Mouse (Mus musculus): Measurements from ENCODE around the gene Fancd2. TPM values are rescaled to one million over a fixed set of nuclear protein-coding genes. Genes with fewer than 3 reads are reported as not detected.

Fancd2 gene
- polyA plus RNA-seq, 1 experiment, result 13.3 TPM

GRCm38 (mm10) chr6:113643967-113644366, 112.5 kb downstream of the Fancd2 start:
- TF ChIP-seq CTCF (IDR thresholded peaks at IDR 0.05; ENCODE audit: borderline replicate concordance, control insufficient read depth, extremely low read depth, insufficient read depth, low read length, poor library complexity) (no peak), POLR2A (IDR thresholded peaks at IDR 0.05; ENCODE audit: control insufficient read depth, extremely low read depth, insufficient read depth, low read length, poor library complexity) (no peak)
- no peaks in the 10 kb centered on the region for H3K27me3 ChIP-seq (ENCODE audit: control insufficient read depth, insufficient read depth, low read length)
- H3K27ac ChIP-seq (ENCODE audit: control insufficient read depth, insufficient read depth, low read length), result no peak overlapping the region
- 96% methylated on average over 2 of the region's 2 CpGs for WGBS
- no peak for DNase-seq
- H3K36me3 ChIP-seq (ENCODE audit: control insufficient read depth, insufficient read depth, low read length), result no peaks in the 10 kb centered on the region
- no peak overlapping the region for H3K4me3 ChIP-seq (ENCODE audit: control insufficient read depth, insufficient read depth, low read length)
- H3K4me1 ChIP-seq (replicated peaks; ENCODE audit: control insufficient read depth, insufficient read depth, low read length), result peaks cover 8% of the 10 kb centered on the region

- peaks cover 8% of the 10 kb centered on the region for H3K4me1 ChIP-seq (replicated peaks; ENCODE audit: control insufficient read depth, insufficient read depth, low read length)
- WGBS, result 51% methylated on average over 8 of the region's 8 CpGs
- DNase-seq, result no peak
These were observed 113.3 kb downstream of the Fancd2 start for GRCm38 (mm10) chr6:113644808-113645207.

More at GRCm38 (mm10) chr6:113644808-113645207, 113.3 kb downstream of the Fancd2 start:
- TF ChIP-seq CTCF (IDR thresholded peaks at IDR 0.05; ENCODE audit: borderline replicate concordance, control insufficient read depth, extremely low read depth, insufficient read depth, low read length, poor library complexity) (no peak), POLR2A (IDR thresholded peaks at IDR 0.05; ENCODE audit: control insufficient read depth, extremely low read depth, insufficient read depth, low read length, poor library complexity) (no peak)
- Histone ChIP-seq H3K4me3 (ENCODE audit: control insufficient read depth, insufficient read depth, low read length) (no peak overlapping the region), H3K27ac (ENCODE audit: control insufficient read depth, insufficient read depth, low read length) (no peak overlapping the region; the same call in 1 of the 2 replicates), H3K27me3 (ENCODE audit: control insufficient read depth, insufficient read depth, low read length) (no peaks in the 10 kb centered on the region), H3K36me3 (ENCODE audit: control insufficient read depth, insufficient read depth, low read length) (no peaks in the 10 kb centered on the region)

Other genes with a start within 250 kb of the Fancd2 start
- 0.65 and 1.5 TPM in 2 replicates for gene Cpne9, start 249.4 kb upstream of the Fancd2 start, polyA plus RNA-seq (2012; rRNA removed)
- 65.7 and 66.2 TPM in 2 replicates for gene Brpf1, start 224.5 kb upstream of the Fancd2 start, polyA plus RNA-seq (2012; rRNA removed)
- gene Ogg1, start 204.7 kb upstream of the Fancd2 start, polyA plus RNA-seq (2012; rRNA removed), result 23.1 and 23.4 TPM in 2 replicates
- 12.6 and 18.3 TPM in 2 replicates for gene Camk1, start 187.7 kb upstream of the Fancd2 start, polyA plus RNA-seq (2012; rRNA removed)
- gene Tada3, start 153.8 kb upstream of the Fancd2 start, polyA plus RNA-seq (2012; rRNA removed), result 31.6 and 32.6 TPM in 2 replicates
- 118 and 120 TPM in 2 replicates for gene Arpc4, start 153.6 kb upstream of the Fancd2 start, polyA plus RNA-seq (2012; rRNA removed)
- 38.4 and 43.1 TPM in 2 replicates for gene Ttll3, start 142.4 kb upstream of the Fancd2 start, polyA plus RNA-seq (2012; rRNA removed)
- gene Rpusd3, start 112.3 kb upstream of the Fancd2 start, polyA plus RNA-seq (2012; rRNA removed), result 81.6 and 94.5 TPM in 2 replicates
- 103 and 116 TPM in 2 replicates for gene Cidec, start 95.9 kb upstream of the Fancd2 start, polyA plus RNA-seq (2012; rRNA removed)
- gene Jagn1, start 89.1 kb upstream of the Fancd2 start, polyA plus RNA-seq (2012; rRNA removed), result 69.6 and 75.5 TPM in 2 replicates
- 22.8 and 32.5 TPM in 2 replicates for gene Il17re, start 73.2 kb upstream of the Fancd2 start, polyA plus RNA-seq (2012; rRNA removed)
- 14.3 and 15.4 TPM in 2 replicates for gene Il17rc, start 60.3 kb upstream of the Fancd2 start, polyA plus RNA-seq (2012; rRNA removed)
- gene Creld1, start 48.4 kb upstream of the Fancd2 start, polyA plus RNA-seq (2012; rRNA removed), result 15.2 and 16.1 TPM in 2 replicates
- 0.16 and 0.28 TPM in 2 replicates for gene Prrt3, start 29.8 kb upstream of the Fancd2 start, polyA plus RNA-seq (2012; rRNA removed)
- 54.5 and 59.7 TPM in 2 replicates for gene Emc3, start within 50 bp of the Fancd2 start, polyA plus RNA-seq (2012; rRNA removed)
- gene Fancd2os, start 69.0 kb downstream of the Fancd2 start, polyA plus RNA-seq (2012; rRNA removed), result not detected in 2 replicates
- 197 and 243 TPM in 2 replicates for gene Brk1, start 73.1 kb downstream of the Fancd2 start, polyA plus RNA-seq (2012; rRNA removed)
- gene Vhl, start 92.3 kb downstream of the Fancd2 start, polyA plus RNA-seq (2012; rRNA removed), result 33.5 and 37.9 TPM in 2 replicates
- 16.5 and 17.8 TPM in 2 replicates for gene Irak2, start 106.8 kb downstream of the Fancd2 start, polyA plus RNA-seq (2012; rRNA removed)
- gene Tatdn2, start 165.4 kb downstream of the Fancd2 start, polyA plus RNA-seq (2012; rRNA removed), result 35.2 and 35.7 TPM in 2 replicates
- 1.8 and 2.0 TPM in 2 replicates for gene Ghrl, start 188.2 kb downstream of the Fancd2 start, polyA plus RNA-seq (2012; rRNA removed)
- 163 and 167 TPM in 2 replicates for gene Sec13, start 209.1 kb downstream of the Fancd2 start, polyA plus RNA-seq (2012; rRNA removed)

Measured in thymus, adult 2 months (tissue).